Mouse (Mus musculus) kidney, embryonic 15.5 days (tissue): ENCODE measurements at regions not wholly inside any gene's neighbourhood (a gene's known extent, or its start where the extent isn't known, plus 50 kb on each side); places are given as distances from the start of the nearest gene placed in this dataset.
A peak's percentile ranks its signal among the peaks of the same experiment; 100 is the strongest.

Experiments
- ATAC-seq: fragments of 200-750 bp; cut with Nextera tagmentation; replicated peaks from 2 replicates; pipeline ENCODE4 v1.8.0; 2017; ENCODE audit warnings: moderate TSS enrichment; ENCODE audit not compliant: low FRiP score
- H3K27ac ChIP-seq: fragments of 300-500 bp; sonication (generic); 2 replicates; pipeline ENCODE4 v1.5.1; 2015; ENCODE audit warnings: mild to moderate bottlenecking, inconsistent platforms
- H3K27me3 ChIP-seq: fragments of 300-500 bp; sonication (generic); 2 replicates; pipeline ENCODE4 v1.6.1; 2015; ENCODE audit warnings: inconsistent platforms
- H3K36me3 ChIP-seq: fragments of 300-500 bp; sonication (generic); 2 replicates; pipeline ENCODE4 v1.6.1; 2015; ENCODE audit warnings: inconsistent platforms
- H3K4me1 ChIP-seq: fragments of 300-500 bp; sonication (generic); 2 replicates; pipeline ENCODE4 v1.6.1; 2015; ENCODE audit warnings: inconsistent platforms
- H3K4me2 ChIP-seq: fragments of 300-500 bp; sonication (generic); 2 replicates; pipeline ENCODE4 v1.6.1; 2015; ENCODE audit warnings: moderate library complexity, mild to moderate bottlenecking, inconsistent platforms
- H3K4me3 ChIP-seq: fragments of 300-500 bp; sonication (generic); replicated peaks from 2 replicates; pipeline ENCODE4 v1.5.1; 2015; ENCODE audit warnings: mild to moderate bottlenecking, inconsistent platforms
- H3K9ac ChIP-seq: fragments of 300-500 bp; sonication (generic); 2 replicates; pipeline ENCODE4 v1.6.1; 2015; ENCODE audit warnings: mild to moderate bottlenecking, inconsistent platforms
- H3K9me3 ChIP-seq: fragments of 300-500 bp; sonication (generic); replicated peaks from 2 replicates; pipeline ENCODE4 v1.6.1; 2016; ENCODE audit warnings: inconsistent platforms
- WGBS: fragments of 180-500 bp; shearing (Covaris S2); methylation state at CpG from one replicate; pipeline ENCODE4 v1.1.7; 2015; ENCODE audit warnings: mixed read lengths; 5-methylcytosine and 5-hydroxymethylcytosine counted together

- H3K27me3 ChIP-seq: no peaks in the 10 kb centered on the region
- H3K9ac ChIP-seq: no peak overlapping the region
- no peaks in the 10 kb centered on the region for H3K36me3 ChIP-seq
- H3K9me3 ChIP-seq: no peaks in the 10 kb centered on the region
- no peak overlapping the region for H3K4me3 ChIP-seq
- H3K4me2 ChIP-seq: no peak overlapping the region
- no peak for ATAC-seq
- H3K27ac ChIP-seq: no peak overlapping the region
- no peaks in the 10 kb centered on the region for H3K4me1 ChIP-seq
Measured at GRCm38 (mm10) chr9:79502034-79502433, 216.6 kb downstream of the Col12a1 start.

- 56% methylated on average over 7 of the region's 7 CpGs for WGBS
- H3K4me2 ChIP-seq: no peak overlapping the region
- no peaks in the 10 kb centered on the region for H3K9me3 ChIP-seq
- H3K4me3 ChIP-seq: no peak overlapping the region
- H3K36me3 ChIP-seq: no peaks in the 10 kb centered on the region
- no peak for ATAC-seq
- H3K27me3 ChIP-seq: no peaks in the 10 kb centered on the region
- H3K4me1 ChIP-seq: no peaks in the 10 kb centered on the region
- no peak overlapping the region for H3K27ac ChIP-seq
- no peak overlapping the region for H3K9ac ChIP-seq
Measured at GRCm38 (mm10) chr9:79516384-79516783, 202.2 kb downstream of the Col12a1 start.

- ATAC-seq: no peak
- no peak overlapping the region for H3K4me2 ChIP-seq
- no peaks in the 10 kb centered on the region for H3K27me3 ChIP-seq
- H3K9me3 ChIP-seq: no peaks in the 10 kb centered on the region
- H3K4me1 ChIP-seq: no peaks in the 10 kb centered on the region
- WGBS: 86% methylated on average over 5 of the region's 5 CpGs
- no peak overlapping the region for H3K9ac ChIP-seq
- H3K4me3 ChIP-seq: no peak overlapping the region
- H3K36me3 ChIP-seq: no peaks in the 10 kb centered on the region
- H3K27ac ChIP-seq: no peak overlapping the region
Measured at GRCm38 (mm10) chr9:79517461-79517860, 201.2 kb downstream of the Col12a1 start.

- no peaks in the 10 kb centered on the region for H3K9me3 ChIP-seq
- no peak overlapping the region for H3K4me3 ChIP-seq
- no peaks in the 10 kb centered on the region for H3K36me3 ChIP-seq
- no peak overlapping the region for H3K27ac ChIP-seq
- H3K27me3 ChIP-seq: no peaks in the 10 kb centered on the region
- no peak overlapping the region for H3K4me2 ChIP-seq
- H3K9ac ChIP-seq: no peak overlapping the region
- no peaks in the 10 kb centered on the region for H3K4me1 ChIP-seq
- no peak for ATAC-seq
- WGBS: 77% methylated on average over 1 of the region's 1 CpGs
Measured at GRCm38 (mm10) chr9:79518640-79519039, 200.0 kb downstream of the Col12a1 start.

- Histone ChIP-seq H3K4me2 (no peak overlapping the region), H3K27ac (no peak overlapping the region), H3K9me3 (no peaks in the 10 kb centered on the region), H3K27me3 (no peaks in the 10 kb centered on the region), H3K4me3 (no peak overlapping the region), H3K9ac (no peak overlapping the region), H3K4me1 (no peaks in the 10 kb centered on the region), H3K36me3 (no peaks in the 10 kb centered on the region)
- no peak for ATAC-seq
- 89% methylated on average over 2 of the region's 2 CpGs for WGBS
Measured at GRCm38 (mm10) chr9:79520498-79520897, 198.1 kb downstream of the Col12a1 start.

- H3K27ac ChIP-seq: no peak overlapping the region
- 0 out of 2 replicates have a peak, but pooled peaks cover 4% of the 10 kb centered on the region for H3K4me1 ChIP-seq
- no peak overlapping the region for H3K9ac ChIP-seq
- H3K9me3 ChIP-seq: no peaks in the 10 kb centered on the region
- H3K4me3 ChIP-seq: no peak overlapping the region
- WGBS: 94% methylated on average over 4 of the region's 4 CpGs
- H3K36me3 ChIP-seq: no peaks in the 10 kb centered on the region
- H3K4me2 ChIP-seq: no peak overlapping the region
- no peak for ATAC-seq
- no peaks in the 10 kb centered on the region for H3K27me3 ChIP-seq
Measured at GRCm38 (mm10) chr9:79523054-79523453, 195.6 kb downstream of the Col12a1 start.

- Histone ChIP-seq H3K36me3 (no peaks in the 10 kb centered on the region), H3K27ac (no peak overlapping the region), H3K9me3 (no peaks in the 10 kb centered on the region), H3K4me3 (no peak overlapping the region), H3K9ac (no peak overlapping the region), H3K4me2 (no peak overlapping the region), H3K27me3 (no peaks in the 10 kb centered on the region), H3K4me1 (0 out of 2 replicates have a peak, but pooled peaks cover 4% of the 10 kb centered on the region)
- no peak for ATAC-seq
Measured at GRCm38 (mm10) chr9:79525000-79525399, 193.6 kb downstream of the Col12a1 start.

GRCm38 (mm10) chr9:79526390-79526789 is 192.2 kb downstream of the Col12a1 start:
- Histone ChIP-seq H3K27ac (no peak overlapping the region), H3K4me2 (no peak overlapping the region), H3K4me3 (no peak overlapping the region), H3K27me3 (no peaks in the 10 kb centered on the region), H3K9ac (no peak overlapping the region), H3K4me1 (0 out of 2 replicates have a peak, but pooled peaks cover 4% of the 10 kb centered on the region), H3K9me3 (no peaks in the 10 kb centered on the region), H3K36me3 (no peaks in the 10 kb centered on the region)
- 0 out of 2 replicates have a peak, but pooled peaks have one; percentile 35 for ATAC-seq
- 15% methylated on average over 6 of the region's 6 CpGs for WGBS

- no peaks in the 10 kb centered on the region for H3K9me3 ChIP-seq
- no peak for ATAC-seq
- H3K27me3 ChIP-seq: no peaks in the 10 kb centered on the region
- H3K4me3 ChIP-seq: no peak overlapping the region
- 42% methylated on average over 3 of the region's 3 CpGs for WGBS
- no peaks in the 10 kb centered on the region for H3K36me3 ChIP-seq
- no peak overlapping the region for H3K4me2 ChIP-seq
- H3K9ac ChIP-seq: no peak overlapping the region
- no peak overlapping the region for H3K27ac ChIP-seq
- H3K4me1 ChIP-seq: 0 out of 2 replicates have a peak, but pooled peaks cover 4% of the 10 kb centered on the region
Measured at GRCm38 (mm10) chr9:79527331-79527730, 191.3 kb downstream of the Col12a1 start.
